Mouse (Mus musculus): ENCODE results near the gene Snrnp25. TPM values are rescaled to one million over a fixed set of nuclear protein-coding genes. Genes with fewer than 3 reads are reported as not detected.

The Snrnp25 gene
- polyA plus RNA-seq, 1 experiment from 2014 or later: 58.0 TPM

DNA sequence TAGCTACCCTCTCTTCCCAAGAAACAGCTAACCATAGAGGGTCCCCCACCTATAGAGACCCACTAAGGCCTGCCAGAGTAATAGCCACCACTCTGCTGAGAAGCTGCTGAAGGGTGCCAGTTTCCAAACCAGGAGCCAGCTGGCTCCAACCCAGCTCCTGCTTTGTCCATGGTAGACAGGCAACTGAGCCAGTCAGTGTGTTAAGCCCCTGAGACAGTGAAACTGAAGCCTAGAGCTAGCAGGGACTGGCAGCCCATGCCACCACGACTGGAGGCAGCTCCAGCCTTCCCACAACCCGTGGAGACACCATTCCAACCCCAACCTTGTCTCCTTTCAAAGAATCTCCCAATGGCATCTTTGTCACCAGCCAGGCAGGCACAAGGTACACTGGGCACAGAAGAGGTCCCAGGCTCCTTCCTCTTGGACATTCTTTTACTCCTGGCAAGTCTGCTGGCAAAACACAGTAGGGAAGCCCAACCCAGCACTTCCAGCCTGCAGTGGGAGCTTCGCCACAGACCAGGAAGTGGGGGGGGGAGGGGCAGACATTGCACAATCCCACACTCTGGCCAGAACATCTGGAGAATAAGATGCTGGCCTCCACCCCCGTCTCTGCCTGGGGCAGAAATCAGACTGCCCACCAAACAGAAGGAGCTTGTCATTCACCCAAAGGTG lies 19.4 kb downstream of the Snrnp25 start:
- Histone ChIP-seq H3K27me3 (replicated peaks; ENCODE audit: control insufficient read depth, insufficient read depth, low read length) (no peaks in the 10 kb centered on the region), H3K4me1 (replicated peaks; ENCODE audit: control insufficient read depth, insufficient read depth, low read length) (peaks cover 46% of the 10 kb centered on the region), H3K4me2 (ENCODE audit: low read length) (peak overlapping the region; percentile 22; the same call in 1 of the 2 replicates), H3K36me3 (ENCODE audit: control insufficient read depth, insufficient read depth, low read length) (peaks cover 16% of the 10 kb centered on the region), H3K9ac (ENCODE audit: low read length) (no peak overlapping the region), H3K4me3 (ENCODE audit: low read depth, low read length) (no peak overlapping the region), H3K27ac (ENCODE audit: low read depth) (peak overlapping the region; percentile 93), H3K9me3 (ENCODE audit: control insufficient read depth, low read length) (no peaks in the 10 kb centered on the region)
- WGBS: 19% methylated on average over 4 of the region's 4 CpGs
- no peak for ATAC-seq (replicated peaks; ENCODE audit: low FRiP score, low TSS enrichment, low read depth)
- peak; percentile 78 for DNase-seq (ENCODE audit: low spot score)

DNA sequence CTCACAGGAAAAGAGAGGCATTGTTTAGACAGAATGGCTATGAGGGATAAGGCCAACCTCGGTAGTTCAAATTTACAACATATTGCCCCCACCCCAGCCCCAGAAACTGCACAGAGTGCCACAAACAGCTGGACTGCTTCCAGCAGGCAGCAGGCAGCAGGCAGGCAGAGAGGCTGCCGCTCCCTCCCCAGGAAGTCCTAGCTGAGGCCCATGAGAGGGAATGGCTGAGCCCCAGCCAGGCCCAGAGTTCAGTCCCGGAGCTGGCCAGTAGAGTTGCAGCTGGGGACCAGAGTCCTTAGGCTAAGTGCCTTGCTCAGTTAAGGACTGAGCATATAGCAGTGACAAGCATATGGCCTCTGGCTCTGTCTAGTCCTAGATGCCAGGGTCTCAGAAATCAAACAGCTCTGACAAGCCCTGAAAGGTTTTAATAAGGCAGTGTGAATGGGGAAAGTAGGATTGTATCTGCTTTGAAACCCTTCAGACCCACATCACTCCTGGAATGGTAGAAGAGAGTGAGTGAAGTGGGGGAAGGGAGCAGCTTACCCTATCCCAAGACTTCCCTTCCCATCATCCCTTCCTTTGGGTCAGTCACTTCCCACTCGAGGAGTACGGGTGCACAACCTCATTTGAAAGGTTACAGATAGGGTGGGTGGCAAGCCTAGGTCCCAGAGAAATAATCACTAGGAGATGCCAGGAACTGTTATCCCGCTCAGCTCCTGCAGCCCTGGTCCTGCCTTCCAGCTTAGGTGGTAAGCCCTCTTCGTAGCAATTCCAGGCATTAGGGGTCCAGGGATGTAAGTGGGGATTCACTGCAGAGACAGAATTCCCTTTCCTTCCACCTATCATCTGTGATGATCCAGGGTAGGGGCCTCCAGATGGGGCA lies 20.2 kb downstream of the Snrnp25 start:
- H3K4me1 ChIP-seq (replicated peaks; ENCODE audit: control insufficient read depth, insufficient read depth, low read length): peaks cover 41% of the 10 kb centered on the region

DNA sequence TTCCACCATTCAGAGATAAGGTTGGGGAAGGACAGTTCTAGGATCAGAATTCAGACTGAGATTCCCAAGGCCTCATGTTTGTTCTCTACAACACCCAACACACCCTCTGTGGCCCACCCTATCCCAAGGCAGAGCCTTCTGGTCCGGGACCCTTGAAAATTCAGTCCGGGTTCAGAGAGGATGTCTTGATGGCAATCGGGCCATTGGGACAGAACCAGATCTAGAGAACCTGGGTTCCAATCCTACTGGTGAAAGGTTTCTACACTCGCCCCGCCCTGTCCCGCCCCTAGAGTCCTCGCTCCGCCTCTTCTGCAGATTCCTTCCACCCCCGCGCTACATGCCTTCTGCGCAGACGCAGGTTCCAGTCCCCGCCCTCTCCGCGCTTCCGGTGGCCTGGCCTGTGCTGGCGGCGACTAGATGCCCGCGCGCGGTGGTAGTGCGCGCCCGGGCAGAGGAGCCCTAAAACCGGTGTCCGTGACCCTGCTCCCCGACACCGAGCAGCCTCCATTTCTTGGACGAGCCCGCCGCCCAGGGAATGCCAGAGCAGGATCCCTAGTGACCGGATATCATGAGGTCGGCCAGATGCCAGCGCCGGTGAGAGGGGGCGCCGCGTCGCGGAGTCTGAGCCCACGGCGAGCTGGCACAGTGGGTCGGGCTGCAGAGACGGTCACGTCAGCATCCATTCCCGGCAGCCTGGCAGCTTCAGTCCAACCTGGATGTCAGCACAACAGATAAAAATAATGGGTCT lies 21.1 kb downstream of the Snrnp25 start, which contains the start of gene Mpg:
Gene Mpg, plus strand, starts transcription at position 382 of the 748 bp plus-strand sequence.
- DNase-seq (ENCODE audit: low spot score) (peak; percentile 89), ATAC-seq (replicated peaks; ENCODE audit: low FRiP score, low TSS enrichment, low read depth) (peak; percentile 64)
- Histone ChIP-seq H3K4me2 (ENCODE audit: low read length) (peak within 1 kb of the TSS; percentile 79), H3K27ac (ENCODE audit: low read depth) (peak within 1 kb of the TSS; percentile 93), H3K9ac (ENCODE audit: low read length) (peak within 1 kb of the TSS; percentile 71), H3K9me3 (ENCODE audit: control insufficient read depth, low read length) (no peaks in the 10 kb centered on the region), H3K27me3 (replicated peaks; ENCODE audit: control insufficient read depth, insufficient read depth, low read length) (no peaks in the 10 kb centered on the region), H3K4me1 (replicated peaks; ENCODE audit: control insufficient read depth, insufficient read depth, low read length) (peaks cover 35% of the 10 kb centered on the region), H3K36me3 (ENCODE audit: control insufficient read depth, insufficient read depth, low read length) (peaks cover 33% of the 10 kb centered on the region), H3K4me3 (ENCODE audit: low read depth, low read length) (peak within 1 kb of the TSS; percentile 64)
- WGBS: 3% methylated on average over 47 of the region's 47 CpGs

More for the DNA sequence above, 20.2 kb downstream of the Snrnp25 start:
- Histone ChIP-seq H3K36me3 (ENCODE audit: control insufficient read depth, insufficient read depth, low read length) (peaks cover 25% of the 10 kb centered on the region), H3K9me3 (ENCODE audit: control insufficient read depth, low read length) (no peaks in the 10 kb centered on the region), H3K27me3 (replicated peaks; ENCODE audit: control insufficient read depth, insufficient read depth, low read length) (no peaks in the 10 kb centered on the region), H3K9ac (ENCODE audit: low read length) (no peak overlapping the region), H3K27ac (ENCODE audit: low read depth) (peak overlapping the region; percentile 93), H3K4me3 (ENCODE audit: low read depth, low read length) (no peak overlapping the region), H3K4me2 (ENCODE audit: low read length) (peak overlapping the region; percentile 22; the same call in 1 of the 2 replicates)
- peak; percentile 64 for DNase-seq (ENCODE audit: low spot score)
- WGBS: 42% methylated on average over 7 of the region's 7 CpGs
- ATAC-seq (replicated peaks; ENCODE audit: low FRiP score, low TSS enrichment, low read depth): no peak

DNA sequence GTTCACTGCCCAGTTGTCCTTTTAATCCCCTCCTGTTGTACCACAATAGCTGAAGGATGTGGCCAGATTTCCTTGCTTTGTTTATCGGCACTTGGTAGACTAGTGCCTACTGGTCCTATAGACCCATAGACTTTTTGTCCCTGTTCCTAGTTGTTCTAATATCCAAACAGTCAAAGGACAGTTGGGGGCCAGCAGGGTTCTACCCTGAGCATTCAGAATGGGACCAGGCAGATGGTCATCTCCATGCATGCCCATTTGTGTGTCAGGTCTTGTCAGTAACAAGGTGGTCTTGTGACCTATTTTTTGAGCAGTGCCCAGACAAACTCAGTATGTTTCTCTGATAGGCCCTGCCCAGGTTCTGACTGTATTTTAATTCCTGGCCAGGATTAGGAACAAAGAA lies 21.8 kb downstream of the Snrnp25 start:
- Histone ChIP-seq H3K27me3 (replicated peaks; ENCODE audit: control insufficient read depth, insufficient read depth, low read length) (no peaks in the 10 kb centered on the region), H3K36me3 (ENCODE audit: control insufficient read depth, insufficient read depth, low read length) (peaks cover 41% of the 10 kb centered on the region), H3K4me2 (ENCODE audit: low read length) (peak overlapping the region; percentile 79), H3K4me1 (replicated peaks; ENCODE audit: control insufficient read depth, insufficient read depth, low read length) (peaks cover 35% of the 10 kb centered on the region), H3K27ac (ENCODE audit: low read depth) (peak overlapping the region; percentile 93), H3K4me3 (ENCODE audit: low read depth, low read length) (peak overlapping the region; percentile 64), H3K9ac (ENCODE audit: low read length) (peak overlapping the region; percentile 71), H3K9me3 (ENCODE audit: control insufficient read depth, low read length) (no peaks in the 10 kb centered on the region)
- 43% methylated on average over 1 of the region's 1 CpGs for WGBS
- DNase-seq (ENCODE audit: low spot score): no peak
- ATAC-seq (replicated peaks; ENCODE audit: low FRiP score, low TSS enrichment, low read depth): no peak

DNA sequence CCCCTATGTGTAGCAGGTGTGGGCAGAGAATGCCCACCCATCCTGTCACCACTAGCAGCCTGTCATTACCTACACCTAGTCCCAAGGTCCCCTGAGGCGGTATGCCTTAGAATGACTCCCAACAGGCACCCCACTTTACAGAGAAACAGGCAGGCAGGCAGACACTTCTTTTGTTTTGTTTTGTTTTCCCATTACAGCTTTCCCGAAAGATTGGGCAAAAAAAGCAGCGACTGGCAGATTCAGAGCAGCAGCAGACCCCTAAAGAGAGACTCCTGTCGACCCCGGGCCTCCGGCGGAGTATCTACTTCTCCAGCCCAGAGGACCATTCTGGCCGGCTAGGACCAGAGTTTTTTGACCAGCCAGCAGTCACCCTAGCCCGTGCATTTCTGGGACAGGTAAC lies 22.3 kb downstream of the Snrnp25 start:
- Histone ChIP-seq H3K4me2 (ENCODE audit: low read length) (0 out of 2 replicates have a peak overlapping the region, but pooled peaks have one; percentile 79), H3K4me1 (replicated peaks; ENCODE audit: control insufficient read depth, insufficient read depth, low read length) (peaks cover 31% of the 10 kb centered on the region), H3K9me3 (ENCODE audit: control insufficient read depth, low read length) (no peaks in the 10 kb centered on the region), H3K27ac (ENCODE audit: low read depth) (no peak overlapping the region), H3K4me3 (ENCODE audit: low read depth, low read length) (no peak overlapping the region), H3K27me3 (replicated peaks; ENCODE audit: control insufficient read depth, insufficient read depth, low read length) (no peaks in the 10 kb centered on the region), H3K9ac (ENCODE audit: low read length) (no peak overlapping the region), H3K36me3 (ENCODE audit: control insufficient read depth, insufficient read depth, low read length) (peaks cover 46% of the 10 kb centered on the region)
- no peak for ATAC-seq (replicated peaks; ENCODE audit: low FRiP score, low TSS enrichment, low read depth)
- no peak for DNase-seq (ENCODE audit: low spot score)
- 89% methylated on average over 9 of the region's 9 CpGs for WGBS

DNA sequence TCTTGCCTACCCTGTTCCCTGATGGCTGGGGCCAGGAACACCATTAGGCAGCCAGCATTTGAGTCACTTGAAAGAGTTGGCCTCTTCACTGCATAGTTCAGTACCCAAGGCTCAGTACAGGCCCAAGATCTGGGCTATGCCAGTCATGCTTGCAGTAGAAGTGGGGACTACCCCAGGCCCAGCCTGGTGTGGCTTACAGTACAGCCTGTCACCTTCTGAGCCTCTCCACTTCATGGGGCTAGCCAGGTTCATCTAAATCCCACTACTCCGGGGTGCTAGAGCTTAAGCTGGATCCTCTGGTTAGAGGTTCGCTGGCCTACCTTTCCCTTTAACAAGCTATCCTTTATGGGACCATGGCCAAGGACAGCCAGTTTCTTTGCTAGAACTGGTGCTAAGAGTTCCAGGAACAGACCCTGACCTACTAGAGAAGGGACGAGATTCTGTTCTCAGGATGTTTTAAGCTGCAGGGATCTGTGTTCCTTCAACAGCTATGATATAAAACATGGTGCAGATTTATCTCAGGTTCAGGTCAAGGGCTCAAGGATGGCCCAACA lies 23.2 kb downstream of the Snrnp25 start:
- H3K4me3 ChIP-seq (ENCODE audit: low read depth, low read length): no peak overlapping the region
- 75% methylated on average over 3 of the region's 3 CpGs for WGBS
- peaks cover 54% of the 10 kb centered on the region for H3K36me3 ChIP-seq (ENCODE audit: control insufficient read depth, insufficient read depth, low read length)
- H3K4me1 ChIP-seq (replicated peaks; ENCODE audit: control insufficient read depth, insufficient read depth, low read length): peaks cover 25% of the 10 kb centered on the region
- no peak overlapping the region for H3K27ac ChIP-seq (ENCODE audit: low read depth)
- H3K9ac ChIP-seq (ENCODE audit: low read length): no peak overlapping the region
- no peak for DNase-seq (ENCODE audit: low spot score)
- H3K4me2 ChIP-seq (ENCODE audit: low read length): no peak overlapping the region
- ATAC-seq (replicated peaks; ENCODE audit: low FRiP score, low TSS enrichment, low read depth): no peak
- H3K27me3 ChIP-seq (replicated peaks; ENCODE audit: control insufficient read depth, insufficient read depth, low read length): no peaks in the 10 kb centered on the region
- no peaks in the 10 kb centered on the region for H3K9me3 ChIP-seq (ENCODE audit: control insufficient read depth, low read length)

DNA sequence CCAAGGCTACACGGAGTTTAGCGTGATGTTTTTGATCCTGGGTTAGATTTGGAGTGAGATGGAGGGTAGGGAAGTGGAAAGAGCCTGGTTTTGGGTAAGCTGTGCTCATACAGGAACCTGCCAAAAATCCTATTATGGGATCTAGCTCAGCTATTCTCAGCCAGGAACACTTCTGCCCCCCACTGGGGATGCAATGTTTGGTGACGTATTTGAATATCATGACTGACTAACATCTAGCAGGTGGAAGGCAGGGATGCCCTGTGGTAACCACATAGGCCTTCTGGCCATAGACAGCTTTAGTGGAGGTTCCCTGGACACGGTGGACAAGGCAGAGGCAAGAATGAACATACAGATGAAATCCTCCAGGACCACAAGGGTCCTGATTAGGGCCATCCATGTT lies 25.0 kb downstream of the Snrnp25 start:
- H3K9me3 ChIP-seq (ENCODE audit: control insufficient read depth, low read length): no peaks in the 10 kb centered on the region
- 83% methylated on average over 4 of the region's 4 CpGs for WGBS
- ATAC-seq (replicated peaks; ENCODE audit: low FRiP score, low TSS enrichment, low read depth) (no peak), DNase-seq (ENCODE audit: low spot score) (no peak)
- no peak overlapping the region for H3K4me3 ChIP-seq (ENCODE audit: low read depth, low read length)
- H3K4me2 ChIP-seq (ENCODE audit: low read length): no peak overlapping the region
- H3K36me3 ChIP-seq (ENCODE audit: control insufficient read depth, insufficient read depth, low read length): peaks cover 70% of the 10 kb centered on the region
- H3K9ac ChIP-seq (ENCODE audit: low read length): no peak overlapping the region
- H3K27ac ChIP-seq (ENCODE audit: low read depth): no peak overlapping the region
- H3K27me3 ChIP-seq (replicated peaks; ENCODE audit: control insufficient read depth, insufficient read depth, low read length): no peaks in the 10 kb centered on the region
- H3K4me1 ChIP-seq (replicated peaks; ENCODE audit: control insufficient read depth, insufficient read depth, low read length): peaks cover 20% of the 10 kb centered on the region

DNA sequence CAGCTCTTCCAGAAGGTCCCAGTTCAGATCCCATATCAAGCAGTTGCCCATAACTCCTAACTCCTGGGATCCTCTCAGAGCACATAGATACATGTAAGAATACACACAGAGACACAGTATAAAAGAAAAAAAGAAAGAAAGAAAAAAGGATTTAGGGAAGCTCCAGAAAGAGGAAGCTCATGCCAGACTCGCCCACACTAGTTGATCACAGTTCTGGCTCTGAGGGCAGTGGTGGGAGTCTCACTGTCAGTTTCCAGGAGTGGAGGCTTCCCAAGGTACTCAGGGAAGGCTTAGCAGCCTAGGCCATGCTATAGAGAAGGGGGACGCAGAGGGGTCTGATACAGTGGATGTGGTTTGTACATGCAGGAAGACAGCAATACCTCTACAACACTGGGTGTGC lies 25.9 kb downstream of the Snrnp25 start:
- peaks cover 72% of the 10 kb centered on the region for H3K36me3 ChIP-seq (ENCODE audit: control insufficient read depth, insufficient read depth, low read length)
- H3K4me1 ChIP-seq (replicated peaks; ENCODE audit: control insufficient read depth, insufficient read depth, low read length): peaks cover 18% of the 10 kb centered on the region
- no peak overlapping the region for H3K4me3 ChIP-seq (ENCODE audit: low read depth, low read length)
- H3K9me3 ChIP-seq (ENCODE audit: control insufficient read depth, low read length): no peaks in the 10 kb centered on the region
- no peak overlapping the region for H3K27ac ChIP-seq (ENCODE audit: low read depth)
- no peak overlapping the region for H3K4me2 ChIP-seq (ENCODE audit: low read length)
- no peak overlapping the region for H3K9ac ChIP-seq (ENCODE audit: low read length)
- ATAC-seq (replicated peaks; ENCODE audit: low FRiP score, low TSS enrichment, low read depth) (no peak), DNase-seq (ENCODE audit: low spot score) (no peak)
- 95% methylated on average over 2 of the region's 2 CpGs for whole genome bisulfite sequencing
- no peaks in the 10 kb centered on the region for H3K27me3 ChIP-seq (replicated peaks; ENCODE audit: control insufficient read depth, insufficient read depth, low read length)
